Mouse (Mus musculus): ENCODE results near the gene Man1c1. TPM values are rescaled to one million over a fixed set of nuclear protein-coding genes. Genes with fewer than 3 reads are reported as not detected.

Man1c1 gene
- polyA plus RNA-seq, 1 experiment from 2014 or later = 1.3 TPM

- Histone ChIP-seq H3K4me2 (ENCODE audit: low read depth, low read length) (peak overlapping the region; percentile 32), H3K27me3 (replicated peaks; ENCODE audit: control insufficient read depth, insufficient read depth, low read length) (no peaks in the 10 kb centered on the region), H3K36me3 (ENCODE audit: control insufficient read depth, insufficient read depth, low read length) (no peaks in the 10 kb centered on the region), H3K4me3 (ENCODE audit: low read length) (no peak overlapping the region), H3K4me1 (ENCODE audit: control insufficient read depth, insufficient read depth, low read length) (peaks cover 44% of the 10 kb centered on the region), H3K9ac (ENCODE audit: low read depth, low read length) (no peak overlapping the region), H3K9me3 (ENCODE audit: control insufficient read depth, low read length) (no peaks in the 10 kb centered on the region), H3K27ac (ENCODE audit: low read length) (no peak overlapping the region)
- no peak for ATAC-seq
- 9% methylated on average over 8 of the region's 8 CpGs for WGBS
Observed at GRCm38 (mm10) chr4:134730106-134730505, 26.0 kb upstream of the Man1c1 start.

- WGBS = 70% methylated on average over 13 of the region's 13 CpGs
- peak; percentile 63 for ATAC-seq
Observed at GRCm38 (mm10) chr4:134725735-134726345, 21.8 kb upstream of the Man1c1 start.

GRCm38 (mm10) chr4:134724974-134725373, 20.9 kb upstream of the Man1c1 start:
- WGBS = 31% methylated on average over 4 of the region's 4 CpGs
- H3K27me3 ChIP-seq (replicated peaks; ENCODE audit: control insufficient read depth, insufficient read depth, low read length) = no peaks in the 10 kb centered on the region
- ATAC-seq = no peak
- H3K4me1 ChIP-seq (ENCODE audit: control insufficient read depth, insufficient read depth, low read length) = peaks cover 21% of the 10 kb centered on the region
- no peak overlapping the region for H3K4me3 ChIP-seq (ENCODE audit: low read length)
- no peaks in the 10 kb centered on the region for H3K9me3 ChIP-seq (ENCODE audit: control insufficient read depth, low read length)
- no peak overlapping the region for H3K9ac ChIP-seq (ENCODE audit: low read depth, low read length)
- H3K27ac ChIP-seq (ENCODE audit: low read length) = no peak overlapping the region
- H3K36me3 ChIP-seq (ENCODE audit: control insufficient read depth, insufficient read depth, low read length) = no peaks in the 10 kb centered on the region
- no peak overlapping the region for H3K4me2 ChIP-seq (ENCODE audit: low read depth, low read length)

More at GRCm38 (mm10) chr4:134725735-134726345, 21.8 kb upstream of the Man1c1 start:
- Histone ChIP-seq H3K4me1 (ENCODE audit: control insufficient read depth, insufficient read depth, low read length) (peaks cover 29% of the 10 kb centered on the region), H3K27me3 (replicated peaks; ENCODE audit: control insufficient read depth, insufficient read depth, low read length) (no peaks in the 10 kb centered on the region), H3K9ac (ENCODE audit: low read depth, low read length) (no peak overlapping the region), H3K4me3 (ENCODE audit: low read length) (no peak overlapping the region), H3K36me3 (ENCODE audit: control insufficient read depth, insufficient read depth, low read length) (no peaks in the 10 kb centered on the region), H3K27ac (ENCODE audit: low read length) (peak overlapping the region; percentile 36; the same call in 1 of the 2 replicates), H3K4me2 (ENCODE audit: low read depth, low read length) (no peak overlapping the region), H3K9me3 (ENCODE audit: control insufficient read depth, low read length) (no peaks in the 10 kb centered on the region)

- Histone ChIP-seq H3K9me3 (ENCODE audit: control insufficient read depth, low read length) (no peaks in the 10 kb centered on the region), H3K36me3 (ENCODE audit: control insufficient read depth, insufficient read depth, low read length) (no peaks in the 10 kb centered on the region), H3K27me3 (replicated peaks; ENCODE audit: control insufficient read depth, insufficient read depth, low read length) (no peaks in the 10 kb centered on the region), H3K4me1 (ENCODE audit: control insufficient read depth, insufficient read depth, low read length) (peaks cover 15% of the 10 kb centered on the region), H3K27ac (ENCODE audit: low read length) (no peak overlapping the region), H3K4me2 (ENCODE audit: low read depth, low read length) (no peak overlapping the region), H3K9ac (ENCODE audit: low read depth, low read length) (no peak overlapping the region), H3K4me3 (ENCODE audit: low read length) (no peak overlapping the region)
- 64% methylated on average over 3 of the region's 3 CpGs for WGBS
- ATAC-seq = no peak
Observed at GRCm38 (mm10) chr4:134723251-134723650, 19.2 kb upstream of the Man1c1 start.

GRCm38 (mm10) chr4:134721076-134721475, 17.0 kb upstream of the Man1c1 start:
- H3K36me3 ChIP-seq (ENCODE audit: control insufficient read depth, insufficient read depth, low read length) = no peaks in the 10 kb centered on the region
- ATAC-seq = no peak
- H3K27me3 ChIP-seq (replicated peaks; ENCODE audit: control insufficient read depth, insufficient read depth, low read length) = no peaks in the 10 kb centered on the region
- H3K27ac ChIP-seq (ENCODE audit: low read length) = no peak overlapping the region
- no peak overlapping the region for H3K9ac ChIP-seq (ENCODE audit: low read depth, low read length)
- H3K9me3 ChIP-seq (ENCODE audit: control insufficient read depth, low read length) = no peaks in the 10 kb centered on the region
- 84% methylated on average over 6 of the region's 6 CpGs for WGBS
- H3K4me2 ChIP-seq (ENCODE audit: low read depth, low read length) = no peak overlapping the region
- no peak overlapping the region for H3K4me3 ChIP-seq (ENCODE audit: low read length)
- peaks cover 15% of the 10 kb centered on the region for H3K4me1 ChIP-seq (ENCODE audit: control insufficient read depth, insufficient read depth, low read length)

GRCm38 (mm10) chr4:134720371-134720770, 16.3 kb upstream of the Man1c1 start:
- 68% methylated on average over 3 of the region's 3 CpGs for WGBS
- no peak overlapping the region for H3K27ac ChIP-seq (ENCODE audit: low read length)
- H3K9me3 ChIP-seq (ENCODE audit: control insufficient read depth, low read length) = no peaks in the 10 kb centered on the region
- H3K27me3 ChIP-seq (replicated peaks; ENCODE audit: control insufficient read depth, insufficient read depth, low read length) = no peaks in the 10 kb centered on the region
- no peak overlapping the region for H3K9ac ChIP-seq (ENCODE audit: low read depth, low read length)
- no peak overlapping the region for H3K4me2 ChIP-seq (ENCODE audit: low read depth, low read length)
- peaks cover 10% of the 10 kb centered on the region for H3K4me1 ChIP-seq (ENCODE audit: control insufficient read depth, insufficient read depth, low read length)
- no peak overlapping the region for H3K4me3 ChIP-seq (ENCODE audit: low read length)
- ATAC-seq = no peak
- no peaks in the 10 kb centered on the region for H3K36me3 ChIP-seq (ENCODE audit: control insufficient read depth, insufficient read depth, low read length)

- Histone ChIP-seq H3K27me3 (replicated peaks; ENCODE audit: control insufficient read depth, insufficient read depth, low read length) (no peaks in the 10 kb centered on the region), H3K9me3 (ENCODE audit: control insufficient read depth, low read length) (no peaks in the 10 kb centered on the region), H3K9ac (ENCODE audit: low read depth, low read length) (no peak overlapping the region), H3K4me3 (ENCODE audit: low read length) (no peak overlapping the region), H3K4me2 (ENCODE audit: low read depth, low read length) (no peak overlapping the region), H3K27ac (ENCODE audit: low read length) (no peak overlapping the region), H3K4me1 (ENCODE audit: control insufficient read depth, insufficient read depth, low read length) (0 out of 2 replicates have a peak, but pooled peaks cover 2% of the 10 kb centered on the region), H3K36me3 (ENCODE audit: control insufficient read depth, insufficient read depth, low read length) (no peaks in the 10 kb centered on the region)
- no peak for ATAC-seq
- 78% methylated on average over 8 of the region's 8 CpGs for WGBS
Observed at GRCm38 (mm10) chr4:134719489-134719888, 15.4 kb upstream of the Man1c1 start.

GRCm38 (mm10) chr4:134713937-134714336, 9.8 kb upstream of the Man1c1 start:
- Histone ChIP-seq H3K27ac (ENCODE audit: low read length) (no peak overlapping the region), H3K4me2 (ENCODE audit: low read depth, low read length) (no peak overlapping the region)
- WGBS = 5% methylated on average over 8 of the region's 8 CpGs

GRCm38 (mm10) chr4:134705311-134705710, 1.2 kb upstream of the Man1c1 start:
- 52% methylated on average over 5 of the region's 5 CpGs for WGBS

More at GRCm38 (mm10) chr4:134713937-134714336, 9.8 kb upstream of the Man1c1 start:
- H3K36me3 ChIP-seq (ENCODE audit: control insufficient read depth, insufficient read depth, low read length) = no peaks in the 10 kb centered on the region
- no peak overlapping the region for H3K4me3 ChIP-seq (ENCODE audit: low read length)
- no peaks in the 10 kb centered on the region for H3K9me3 ChIP-seq (ENCODE audit: control insufficient read depth, low read length)
- H3K4me1 ChIP-seq (ENCODE audit: control insufficient read depth, insufficient read depth, low read length) = peaks cover 3% of the 10 kb centered on the region; the same call in 1 of the 2 replicates
- no peaks in the 10 kb centered on the region for H3K27me3 ChIP-seq (replicated peaks; ENCODE audit: control insufficient read depth, insufficient read depth, low read length)
- peak overlapping the region; percentile 56; the same call in 1 of the 2 replicates for H3K9ac ChIP-seq (ENCODE audit: low read depth, low read length)
- peak; percentile 84 for ATAC-seq

More at GRCm38 (mm10) chr4:134705311-134705710, 1.2 kb upstream of the Man1c1 start:
- Histone ChIP-seq H3K9ac (ENCODE audit: low read depth, low read length) (no peak overlapping the region), H3K4me2 (ENCODE audit: low read depth, low read length) (no peak overlapping the region), H3K9me3 (ENCODE audit: control insufficient read depth, low read length) (no peaks in the 10 kb centered on the region), H3K4me3 (ENCODE audit: low read length) (no peak overlapping the region), H3K36me3 (ENCODE audit: control insufficient read depth, insufficient read depth, low read length) (no peaks in the 10 kb centered on the region), H3K27me3 (replicated peaks; ENCODE audit: control insufficient read depth, insufficient read depth, low read length) (peaks cover 20% of the 10 kb centered on the region; the same call in 1 of the 2 replicates), H3K4me1 (ENCODE audit: control insufficient read depth, insufficient read depth, low read length) (peaks cover 15% of the 10 kb centered on the region), H3K27ac (ENCODE audit: low read length) (no peak overlapping the region)
- ATAC-seq = no peak
